Mouse (Mus musculus) CD4-positive helper T cell, adult 2 months (primary cell): ENCODE measurements around the gene Clk2.
A peak's percentile ranks its signal among the peaks of the same experiment; 100 is the strongest.
"Not testable (repeated sequence)": the region's sequence is repeated elsewhere in the genome, so short reads cannot be mapped to it uniquely, and the experiment has no call there.

ENCODE experiments used
- DNase-seq: peaks from one replicate; pipeline ENCODE4 v3.0.0-alpha.2; 2012; ENCODE audit warnings: low read depth, missing footprints, low spot score

Gene Clk2

DNA sequence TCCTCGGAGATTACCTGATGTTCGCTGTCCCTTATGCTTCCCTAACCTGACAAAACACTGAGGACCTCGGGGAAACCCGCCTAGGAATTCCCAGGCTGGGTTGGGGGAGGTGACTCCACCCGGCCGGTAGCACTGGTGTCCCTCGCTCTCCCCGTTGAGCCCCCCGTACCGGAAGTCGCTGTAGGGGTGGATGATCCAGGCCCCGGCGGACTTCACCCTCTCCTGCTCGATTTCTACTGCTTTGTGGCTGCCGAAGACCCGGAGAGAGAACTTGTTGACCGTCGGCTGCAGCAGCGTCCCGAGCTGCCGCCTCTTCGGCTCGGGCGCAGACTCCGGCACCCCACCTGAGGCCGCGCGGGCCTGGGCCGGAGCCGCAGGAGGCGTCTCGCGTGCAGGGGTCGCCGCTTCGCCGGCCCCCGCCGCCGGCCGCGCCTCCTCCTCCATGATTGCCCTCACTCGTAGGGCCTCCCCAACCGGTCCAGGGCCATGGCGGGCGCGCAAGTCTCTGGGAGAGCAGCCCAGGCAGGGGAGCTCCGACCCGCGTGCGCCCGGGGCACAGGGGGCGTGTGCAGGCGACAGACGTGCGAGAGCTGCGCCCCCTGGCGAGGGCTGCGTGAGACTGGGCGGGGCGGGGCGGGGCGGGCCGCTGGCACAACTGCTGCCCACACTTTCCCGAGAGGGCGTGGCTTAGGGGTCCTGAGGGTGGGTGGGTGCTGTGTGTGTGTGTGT, 4.8 kb upstream of the Clk2 start, which contains the start of gene Hcn3:
Gene Hcn3 (minus strand): TSS at position 581 of the 729 bp plus-strand sequence.
- DNase-seq = peak; percentile 94

DNA sequence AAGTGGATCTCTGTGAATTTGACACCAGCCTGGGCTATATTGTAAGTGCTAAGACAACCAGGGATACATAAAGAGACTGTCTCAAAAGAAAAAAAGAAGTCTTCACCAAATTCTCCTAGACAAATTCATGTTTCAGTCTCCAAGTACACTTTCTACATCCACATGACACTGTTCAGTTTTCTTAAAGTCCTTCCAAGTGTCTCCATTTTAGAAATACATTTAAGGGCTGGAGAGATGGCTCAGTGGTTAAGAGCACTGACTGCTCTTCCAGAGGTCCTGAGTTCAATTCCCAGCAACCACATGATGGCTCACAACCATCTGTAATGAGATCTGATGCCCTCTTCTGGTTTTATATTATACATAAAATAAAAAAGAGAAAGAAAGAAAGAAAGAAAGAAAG, 3.4 kb upstream of the Clk2 start:
- DNase-seq = not testable (repeated sequence)

DNA sequence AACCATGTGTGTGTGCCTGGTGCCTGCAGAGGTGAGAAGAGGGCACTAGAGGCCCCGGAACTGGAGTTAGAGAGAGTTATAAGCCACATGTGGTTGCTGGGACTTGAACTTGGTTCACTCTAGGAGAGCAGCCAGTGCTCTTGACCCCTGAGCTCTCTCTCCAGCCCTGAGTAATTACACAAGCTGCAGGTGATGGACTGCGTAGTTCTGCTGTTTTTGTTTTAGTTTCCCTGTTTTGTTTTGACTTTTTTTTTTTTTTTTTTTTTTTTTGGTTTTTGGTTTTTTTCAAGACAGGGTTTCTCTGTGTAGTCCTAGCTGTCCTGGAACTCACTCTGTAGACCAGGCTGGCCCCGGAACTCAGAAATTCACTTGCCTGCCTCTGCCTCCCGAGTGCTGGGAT, 2.8 kb upstream of the Clk2 start:
- DNase-seq = no peak

DNA sequence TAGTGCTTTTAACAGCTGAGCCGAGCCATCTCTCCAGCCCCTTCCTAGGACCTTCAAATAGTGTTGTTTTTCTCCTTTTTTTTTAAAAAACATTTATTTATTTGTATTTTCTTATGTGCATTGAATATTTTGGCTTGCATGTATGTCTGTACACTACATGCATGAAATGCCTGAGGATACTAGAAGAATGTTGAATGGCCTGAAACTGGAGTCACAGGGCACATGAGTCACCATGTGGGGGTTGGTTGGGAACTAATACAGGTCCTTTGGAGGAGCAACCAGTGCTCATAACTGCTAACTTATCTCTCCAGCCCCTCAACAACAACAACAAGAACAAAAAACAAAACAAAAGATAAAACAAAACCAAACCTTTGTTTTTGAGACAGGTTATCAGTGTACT, 1.5 kb upstream of the Clk2 start:
- no peak for DNase-seq

DNA sequence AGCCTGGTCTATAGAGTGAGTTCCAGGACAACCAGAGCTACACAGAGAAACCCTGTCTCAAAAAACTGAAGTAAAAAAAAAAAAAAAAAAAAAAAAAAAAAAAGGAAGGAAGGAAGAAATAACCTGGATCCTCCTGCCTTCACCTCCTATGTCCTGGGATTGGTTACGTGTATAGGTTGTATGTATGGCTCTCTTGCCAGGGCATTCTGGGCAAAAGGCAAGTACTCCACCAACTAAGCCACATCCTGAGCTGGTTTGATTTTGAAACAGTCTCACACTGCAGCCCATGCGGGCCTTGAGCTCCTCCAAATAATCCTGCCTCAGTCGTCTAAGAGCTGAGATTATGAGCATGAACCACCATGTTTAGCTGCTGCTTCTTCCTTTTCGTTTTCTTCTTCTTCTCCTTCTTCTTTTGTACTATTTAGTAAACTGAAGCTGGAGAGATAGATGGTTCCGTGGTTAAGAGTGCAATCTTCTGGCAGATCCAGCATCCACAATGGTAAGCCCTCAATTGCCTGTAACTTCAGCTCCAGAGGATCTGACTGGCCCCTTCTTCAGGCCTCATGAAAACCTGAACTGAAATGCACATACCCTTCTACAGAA, 851 bp upstream of the Clk2 start:
- DNase-seq = peak; percentile 47

DNA sequence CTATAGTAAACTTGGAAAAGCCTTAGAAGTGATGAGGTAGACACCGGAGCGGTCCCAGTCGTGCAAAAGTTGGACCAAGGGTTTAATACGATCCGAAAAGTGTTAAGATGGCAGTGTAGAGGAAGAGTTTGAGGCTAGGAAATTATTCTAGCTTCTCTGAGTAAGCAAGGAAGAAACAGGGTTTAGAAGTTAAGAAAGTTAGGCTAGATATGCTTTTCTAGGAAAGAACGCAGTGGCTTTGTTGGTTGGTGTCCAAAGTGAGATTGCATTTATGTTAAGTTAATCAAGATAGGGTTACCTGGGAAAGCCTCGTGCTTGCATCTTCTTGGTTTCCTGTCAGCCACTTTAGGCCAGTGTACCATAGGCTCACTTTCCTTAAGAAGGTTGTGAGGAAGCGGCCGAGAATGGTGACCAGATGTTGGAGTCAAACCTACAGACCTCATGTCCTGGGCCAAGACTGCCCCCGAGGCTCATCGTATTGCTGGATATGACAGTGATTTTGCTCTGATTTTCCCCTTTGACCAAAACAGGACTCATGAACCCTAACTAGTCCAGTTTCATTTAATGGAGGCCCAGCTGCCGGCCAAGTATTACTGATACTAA, 774 bp downstream of the Clk2 start:
- DNase-seq = peak; percentile 39

DNA sequence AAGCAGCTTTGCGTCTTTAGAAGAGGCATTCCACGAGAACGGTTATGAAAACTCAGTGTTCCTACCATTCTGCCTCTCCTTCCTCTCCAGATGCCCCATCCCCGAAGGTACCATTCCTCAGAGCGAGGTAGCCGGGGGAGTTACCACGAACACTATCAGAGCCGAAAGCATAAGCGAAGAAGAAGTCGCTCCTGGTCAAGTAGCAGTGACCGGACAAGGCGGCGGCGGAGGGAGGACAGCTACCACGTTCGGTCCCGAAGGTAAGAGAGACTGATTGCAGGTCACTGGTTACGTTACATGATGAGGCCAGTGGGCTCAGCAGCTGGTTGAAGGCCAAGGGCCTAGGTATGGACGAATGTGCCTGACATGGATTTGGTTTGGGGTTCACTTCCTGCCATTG, 2.4 kb downstream of the Clk2 start:
- no peak for DNase-seq

DNA sequence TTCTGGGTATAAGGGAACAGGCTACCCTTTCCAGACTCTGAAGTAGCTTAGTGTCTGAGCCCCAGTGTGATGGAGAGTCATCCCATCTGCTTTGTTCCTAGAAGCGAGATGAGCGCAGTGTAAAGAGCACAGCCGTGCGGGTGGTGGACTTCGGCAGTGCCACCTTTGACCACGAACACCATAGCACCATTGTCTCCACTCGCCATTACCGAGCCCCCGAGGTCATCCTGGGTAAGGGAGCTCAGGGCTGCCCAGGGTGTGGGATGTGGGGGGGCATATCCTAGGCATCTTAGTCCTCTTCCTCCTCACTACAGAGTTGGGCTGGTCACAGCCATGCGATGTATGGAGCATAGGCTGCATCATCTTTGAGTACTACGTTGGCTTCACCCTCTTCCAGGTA, 10.2 kb downstream of the Clk2 start:
- DNase-seq = no peak

DNA sequence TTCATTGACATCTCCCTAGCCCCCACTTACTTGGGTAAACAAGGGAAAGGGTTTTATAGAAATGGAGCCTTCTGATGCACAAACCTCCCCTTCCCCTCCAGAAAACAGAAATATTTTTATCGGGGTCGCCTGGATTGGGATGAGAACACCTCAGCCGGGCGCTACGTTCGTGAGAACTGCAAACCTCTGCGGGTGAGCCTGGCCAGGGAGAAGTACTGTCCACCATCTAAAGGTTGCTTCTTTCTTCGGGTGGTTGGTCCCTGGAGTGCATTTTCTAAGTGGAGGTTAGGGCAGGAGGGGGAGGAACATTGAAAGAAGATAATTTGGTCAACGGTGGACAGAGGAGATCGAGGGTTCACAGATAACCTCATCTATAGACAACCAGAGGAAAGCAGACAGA, 10.9 kb downstream of the Clk2 start:
- no peak for DNase-seq

DNA sequence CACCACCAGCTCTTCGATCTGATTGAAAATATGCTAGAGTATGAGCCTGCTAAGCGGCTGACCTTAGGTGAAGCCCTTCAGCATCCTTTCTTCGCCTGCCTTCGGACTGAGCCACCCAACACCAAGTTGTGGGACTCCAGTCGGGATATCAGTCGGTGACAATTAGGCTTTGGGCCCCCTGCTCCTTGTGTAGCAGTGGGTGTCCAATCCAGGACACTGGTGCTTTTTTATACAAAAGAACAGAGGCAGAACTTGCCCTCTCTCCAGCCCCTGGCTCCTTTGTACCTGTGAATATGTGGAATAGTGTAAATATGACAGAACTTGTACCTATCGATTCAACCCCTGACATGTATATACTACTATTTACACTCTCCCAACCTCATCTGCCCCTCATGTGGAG, 11.8 kb downstream of the Clk2 start:
- no peak for DNase-seq

DNA sequence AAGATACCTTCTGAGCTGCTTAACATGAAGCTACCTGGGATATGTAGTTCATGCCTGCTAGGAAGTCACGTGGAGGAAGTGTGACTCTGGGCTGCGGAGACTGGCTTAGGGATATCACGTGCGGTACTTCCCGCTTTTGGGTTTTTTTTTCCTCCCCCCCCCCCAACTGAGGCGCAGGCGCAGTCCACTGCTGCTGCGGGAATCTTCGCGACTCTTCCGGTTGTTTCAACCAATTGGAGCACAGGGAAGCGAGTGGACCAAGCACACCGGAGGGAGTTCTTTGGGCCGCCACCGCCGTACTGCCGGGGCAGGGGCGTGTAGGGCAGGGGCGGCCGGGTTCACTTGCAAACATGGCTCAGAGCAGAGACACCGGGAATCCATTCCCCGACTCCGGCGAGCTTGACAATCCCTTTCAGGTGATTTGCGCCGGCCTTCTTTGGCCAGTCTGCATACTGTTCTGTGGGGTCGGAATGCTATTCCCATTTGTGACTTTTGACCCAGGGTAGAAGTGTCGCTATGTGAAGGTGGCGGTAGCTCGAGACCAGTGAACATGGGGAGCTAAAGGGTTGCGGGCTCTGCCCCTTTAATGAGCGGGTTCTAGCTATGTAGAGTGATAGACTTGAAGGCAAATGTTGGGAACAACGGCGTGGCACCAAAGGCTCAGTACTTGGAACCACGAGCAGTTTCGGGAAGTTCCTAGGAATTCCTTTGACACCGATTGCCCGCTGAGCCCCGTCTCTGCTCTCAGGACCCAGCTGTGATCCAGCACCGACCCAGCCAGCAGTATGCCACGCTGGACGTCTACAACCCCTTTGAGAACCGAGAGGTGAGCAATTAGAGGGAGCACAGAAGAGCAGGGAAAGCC, 12.9 kb downstream of the Clk2 start, which contains the start of gene Scamp3:
Gene Scamp3 (plus strand): TSS at position 232 of the 865 bp plus-strand sequence.
- DNase-seq = peak; percentile 98

DNA sequence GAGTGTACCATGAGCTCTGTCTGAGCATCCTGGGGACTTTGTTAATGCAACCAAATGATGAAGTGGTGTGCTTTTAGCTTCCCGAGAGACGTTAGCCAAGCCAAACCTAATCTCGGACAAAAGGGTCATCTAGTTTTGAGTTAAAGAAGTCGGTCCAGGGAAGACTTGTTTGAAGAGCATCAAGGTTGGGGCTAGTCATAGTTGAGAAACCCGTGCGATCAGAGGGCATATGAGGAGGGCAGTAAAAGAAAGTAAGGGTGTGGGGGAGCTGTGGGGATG, 13.5 kb downstream of the Clk2 start:
- DNase-seq = no peak

DNA sequence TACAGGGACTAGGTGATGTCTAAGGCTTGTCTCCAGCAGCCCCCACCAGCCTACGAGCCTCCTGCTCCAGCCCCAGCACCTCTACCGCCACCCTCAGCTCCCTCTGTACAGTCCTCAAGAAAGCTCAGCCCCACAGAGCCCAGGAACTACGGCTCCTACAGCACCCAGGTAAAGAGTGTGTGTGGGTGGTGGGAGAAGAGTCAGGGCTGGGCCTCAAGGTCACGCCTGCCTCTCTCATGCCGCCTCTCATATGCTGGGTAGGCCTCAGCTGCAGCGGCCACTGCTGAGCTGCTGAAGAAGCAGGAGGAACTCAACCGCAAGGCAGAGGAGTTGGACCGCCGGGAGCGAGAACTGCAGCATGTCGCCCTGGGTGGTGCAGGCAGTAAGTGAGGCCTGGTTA, 14.5 kb downstream of the Clk2 start:
- DNase-seq = peak; percentile 57

DNA sequence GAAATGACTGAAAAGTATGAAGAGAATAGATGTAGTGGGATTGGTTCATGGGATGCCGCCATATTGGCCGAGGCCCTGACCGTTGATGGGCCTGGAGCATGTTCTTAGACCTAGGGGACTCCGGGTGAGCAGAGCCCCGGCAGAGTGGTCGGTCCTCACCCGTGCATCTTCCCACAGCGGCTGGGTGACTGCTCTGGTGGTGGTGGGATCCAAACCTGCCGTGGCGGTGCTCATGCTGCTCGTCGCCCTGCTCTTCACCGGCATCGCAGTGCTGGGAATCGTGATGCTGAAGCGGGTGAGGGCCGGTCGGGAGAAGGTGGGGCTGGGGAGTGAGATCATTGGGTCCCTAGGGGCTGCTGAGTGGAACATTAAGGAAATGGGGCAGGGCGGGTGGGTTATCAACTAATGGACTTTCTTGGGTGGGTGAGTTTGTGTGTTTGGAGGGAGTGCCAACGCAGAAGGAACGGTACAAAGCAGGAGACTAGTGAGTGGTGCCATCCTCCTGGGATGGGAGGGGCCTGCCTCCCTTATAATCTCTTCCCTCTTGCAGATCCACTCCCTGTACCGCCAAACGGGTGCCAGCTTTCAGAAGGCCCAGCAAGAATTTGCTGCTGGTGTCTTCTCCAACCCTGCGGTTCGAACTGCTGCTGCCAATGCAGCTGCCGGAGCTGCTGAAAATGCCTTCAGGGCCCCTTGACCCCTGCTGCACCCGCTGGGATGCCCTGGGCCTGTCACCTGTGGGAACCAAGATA, 17.3 kb downstream of the Clk2 start:
- no peak for DNase-seq

DNA sequence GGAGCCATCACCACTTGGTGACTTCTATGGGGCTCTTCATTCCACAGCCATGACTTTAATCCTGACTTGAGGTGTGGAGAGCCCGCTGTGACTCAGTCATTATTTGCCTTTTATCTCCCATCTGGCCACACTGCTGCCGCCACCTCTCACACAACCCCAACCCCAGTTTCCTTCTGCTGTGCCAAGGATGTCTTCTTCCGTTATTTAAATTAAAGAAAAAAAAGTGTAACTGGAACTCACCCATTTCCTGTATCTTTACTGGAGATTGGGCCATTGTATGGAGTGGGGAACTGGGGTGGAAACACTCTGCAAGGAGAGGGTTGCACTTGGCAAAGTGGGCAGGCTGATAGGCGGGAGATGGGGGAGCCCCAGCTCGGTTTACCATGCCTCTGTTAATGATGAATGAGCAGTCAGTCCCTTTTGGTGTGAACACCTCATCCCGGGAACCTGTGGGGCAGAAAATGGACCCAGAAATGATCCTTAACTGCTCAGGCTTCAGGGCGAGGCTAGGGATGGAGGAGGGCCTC, 18.0 kb downstream of the Clk2 start:
- peak; percentile 64 for DNase-seq

DNA sequence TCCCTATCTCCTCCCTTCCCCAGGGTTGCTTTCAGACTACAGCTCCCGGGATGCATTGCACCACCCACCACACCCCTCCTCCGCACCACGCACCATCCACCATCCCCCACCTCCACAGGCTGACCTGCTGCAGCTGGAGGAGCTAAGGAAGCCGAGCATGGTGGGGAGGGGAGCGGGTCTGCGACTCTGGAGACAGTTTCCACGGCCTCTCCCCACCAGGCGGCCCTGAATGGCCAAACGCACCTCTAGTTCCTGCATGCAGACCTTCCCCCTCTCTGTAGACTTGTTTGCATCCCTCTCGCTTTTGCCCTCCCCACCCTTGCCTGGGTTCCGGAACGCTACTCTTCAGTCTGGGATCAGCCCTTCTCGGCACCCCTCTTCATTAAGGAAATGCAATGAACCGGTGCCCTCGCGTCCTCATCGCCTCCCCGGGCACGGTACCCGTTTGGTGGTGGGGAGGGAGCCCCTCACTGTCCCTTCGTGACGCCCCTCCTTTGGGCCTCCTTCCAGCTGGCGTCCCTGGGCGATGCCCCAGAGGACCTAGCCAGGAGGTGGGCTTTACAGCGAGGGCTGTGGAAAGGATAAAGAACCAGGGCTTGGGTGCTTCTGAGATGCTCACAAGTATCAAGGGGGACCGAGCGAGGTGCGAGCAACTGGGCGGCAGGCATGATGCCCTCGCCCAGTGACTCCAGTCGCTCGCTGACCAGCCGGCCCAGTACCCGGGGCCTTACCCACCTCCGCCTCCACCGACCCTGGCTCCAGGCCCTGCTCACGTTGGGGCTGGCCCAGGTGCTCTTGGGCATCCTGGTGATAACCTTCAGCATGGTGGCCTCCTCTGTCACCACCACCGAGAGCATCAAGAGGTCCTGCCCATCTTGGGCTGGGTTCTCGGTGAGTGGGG, 18.7 kb downstream of the Clk2 start, which contains the start of gene Fam189b:
Gene Fam189b (plus strand): TSS at position 86 of the 901 bp plus-strand sequence.
- peak; percentile 77 for DNase-seq

DNA sequence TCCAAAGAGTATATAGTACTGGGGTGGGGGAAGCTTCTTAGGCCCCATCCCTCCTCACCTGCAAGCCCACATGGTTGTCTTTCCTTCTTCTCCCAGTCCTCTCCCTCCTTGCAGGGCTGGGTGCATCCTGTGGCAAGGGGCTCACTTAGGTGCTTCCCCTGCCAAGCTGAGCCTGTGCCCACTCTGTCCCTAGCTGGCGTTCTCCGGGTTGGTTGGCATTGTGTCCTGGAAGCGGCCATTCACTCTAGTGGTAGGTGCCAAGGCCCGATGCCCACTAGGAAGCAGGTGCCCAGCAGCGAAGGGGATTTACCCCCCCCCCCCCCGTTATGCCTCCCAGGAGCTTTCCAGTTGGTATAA, 19.3 kb downstream of the Clk2 start:
- DNase-seq = no peak

DNA sequence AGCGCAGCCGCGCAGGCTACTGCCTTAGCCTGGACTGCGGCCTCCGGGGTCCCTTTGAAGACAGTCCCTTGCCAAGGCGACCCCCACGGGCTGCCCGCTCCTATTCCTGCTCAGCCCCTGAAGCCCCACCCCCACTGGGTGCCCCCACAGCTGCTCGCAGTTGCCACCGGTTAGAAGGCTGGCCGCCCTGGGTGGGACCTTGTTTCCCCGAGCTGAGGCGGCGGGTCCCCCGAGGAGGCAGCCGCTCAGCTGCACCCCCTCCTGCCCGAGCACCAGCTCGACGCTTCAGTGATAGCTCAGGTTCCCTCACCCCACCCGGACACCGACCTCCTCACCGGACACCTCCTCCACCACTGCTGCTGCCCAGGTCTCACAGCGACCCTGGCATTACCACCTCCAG, 22.6 kb downstream of the Clk2 start:
- peak; percentile 33 for DNase-seq

DNA sequence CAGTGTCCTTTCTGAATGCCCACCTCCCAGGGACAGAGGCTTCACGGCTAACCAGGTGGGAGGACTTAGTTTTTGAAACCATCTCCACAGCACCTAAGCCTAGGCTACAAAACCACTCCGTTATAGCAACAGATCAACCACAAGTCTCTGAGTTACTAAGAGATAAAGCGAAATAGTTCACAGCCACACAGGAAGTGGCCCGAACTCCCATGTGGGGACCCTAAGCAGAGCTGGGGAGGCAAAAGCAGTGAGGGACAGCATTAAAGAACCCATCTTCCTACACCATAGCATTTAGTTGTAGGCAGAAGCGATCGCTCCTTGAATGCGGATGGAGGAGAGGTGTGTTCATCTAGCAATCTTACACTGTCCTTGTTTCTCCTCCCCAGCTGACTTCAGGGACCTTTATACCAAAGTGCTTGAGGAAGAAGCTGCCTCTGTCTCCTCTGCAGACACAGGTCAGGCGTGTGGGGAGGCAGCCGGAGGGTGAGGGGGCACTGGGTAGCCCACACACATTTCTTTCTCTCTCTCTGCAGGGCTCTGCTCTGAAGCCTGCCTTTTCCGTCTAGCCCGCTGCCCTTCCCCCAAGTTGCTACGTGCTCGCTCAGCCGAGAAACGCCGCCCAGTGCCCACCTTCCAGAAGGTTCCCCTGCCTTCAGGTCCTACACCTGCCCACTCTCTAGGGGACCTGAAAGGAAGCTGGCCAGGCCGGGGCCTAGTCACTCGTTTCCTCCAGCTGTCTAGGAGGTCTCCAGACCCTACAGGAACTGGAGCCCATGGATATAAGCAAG, 23.3 kb downstream of the Clk2 start:
- DNase-seq = peak; percentile 76
